Mouse (Mus musculus): ENCODE data around the gene Nlgn2. TPM values are rescaled to one million over a fixed set of nuclear protein-coding genes. Genes with fewer than 3 reads are reported as not detected.
A peak's percentile ranks its signal among the peaks of the same experiment; 100 is the strongest.

Gene Nlgn2
- polyA plus RNA-seq, 1 experiment from 2014 or later, result 20.9 TPM

DNA sequence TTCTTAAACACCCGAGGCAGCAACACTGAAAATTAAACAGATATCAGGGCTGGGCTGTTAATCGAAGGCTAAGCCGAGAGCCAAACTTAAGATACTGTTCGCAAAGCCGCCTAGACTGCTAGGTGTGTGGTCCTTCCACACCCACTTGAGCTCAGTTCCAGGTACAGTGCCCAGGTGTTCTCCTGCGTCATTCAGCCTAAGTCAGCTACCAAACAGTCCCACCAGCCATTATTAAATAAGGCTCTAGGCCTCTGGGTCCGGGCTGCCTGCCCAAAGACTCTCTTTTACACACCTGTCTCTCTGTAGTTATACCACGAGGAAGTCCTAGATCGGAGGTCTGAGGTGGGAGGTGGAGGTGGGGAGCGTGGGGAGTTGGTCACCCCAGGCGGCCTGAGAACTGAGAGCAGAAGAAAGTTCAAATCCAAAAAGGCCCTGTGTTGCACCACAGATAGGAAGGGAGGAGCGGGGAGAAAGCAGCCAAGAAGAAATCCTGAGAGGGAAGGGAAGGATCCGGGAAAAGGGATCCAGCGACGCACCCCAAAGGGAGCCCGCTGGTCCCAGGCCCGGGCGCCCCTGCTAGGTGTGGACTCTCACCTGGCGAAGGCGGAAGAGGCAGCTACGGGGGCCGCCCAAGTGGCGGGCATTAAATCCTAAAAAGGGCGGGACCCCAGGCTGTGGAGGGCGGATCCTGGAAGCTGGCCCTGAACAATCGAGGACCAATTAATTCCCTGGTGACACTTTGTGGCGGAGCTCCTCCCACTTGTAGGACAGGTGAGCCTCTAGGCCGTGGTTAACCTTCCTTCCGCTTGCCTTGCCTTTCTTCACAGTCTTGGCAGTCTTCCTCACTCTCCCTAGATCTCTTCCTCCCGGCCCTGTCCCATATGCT is 20.8 kb upstream of the Nlgn2 start, which contains the start of gene Tnk1:
Gene Tnk1 (minus strand): TSS at position 618 of the 886 bp plus-strand sequence.
- Histone ChIP-seq H3K4me3 (no peak within 1 kb of the TSS), H3K9me3 (no peaks in the 10 kb centered on the region), H3K9ac (replicated peaks) (no peak within 1 kb of the TSS), H3K27ac (replicated peaks) (no peak within 1 kb of the TSS), H3K4me1 (peaks cover 3% of the 10 kb centered on the region; the same call in 1 of the 2 replicates), H3K27me3 (peaks cover 14% of the 10 kb centered on the region; the same call in 1 of the 2 replicates), H3K36me3 (no peaks in the 10 kb centered on the region), H3K4me2 (replicated peaks) (no peak within 1 kb of the TSS)
- 22% methylated on average over 30 of the region's 30 CpGs for WGBS
- ATAC-seq (replicated peaks), result no peak

DNA sequence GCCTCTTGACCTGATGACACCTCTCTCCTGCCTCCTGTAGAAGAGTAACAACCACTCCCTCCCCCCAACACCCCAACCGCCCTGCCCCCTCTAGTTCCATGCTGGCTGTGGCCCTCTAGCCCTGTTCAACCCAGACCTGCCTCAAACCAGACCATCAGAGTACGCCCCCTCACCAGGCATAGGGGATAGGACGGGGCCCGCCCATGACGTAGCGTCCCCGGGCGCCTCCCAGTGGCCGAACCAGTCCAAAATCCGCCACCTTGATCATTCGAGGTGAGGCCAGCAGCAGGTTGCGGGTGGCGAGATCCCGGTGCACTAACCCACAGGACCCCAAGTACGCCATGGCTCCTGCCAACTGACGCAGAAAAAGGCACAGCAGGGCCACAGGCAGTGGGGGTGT is 17.8 kb upstream of the Nlgn2 start:
- peaks cover 15% of the 10 kb centered on the region for H3K36me3 ChIP-seq
- ATAC-seq (replicated peaks), result peak; percentile 71; the same call in 1 of the 2 replicates
- H3K27me3 ChIP-seq, result peaks cover 14% of the 10 kb centered on the region; the same call in 1 of the 2 replicates
- no peak overlapping the region for H3K27ac ChIP-seq (replicated peaks)
- 19% methylated on average over 16 of the region's 16 CpGs for WGBS
- no peak overlapping the region for H3K9ac ChIP-seq (replicated peaks)
- H3K4me1 ChIP-seq, result peaks cover 7% of the 10 kb centered on the region
- no peak overlapping the region for H3K4me3 ChIP-seq
- H3K4me2 ChIP-seq (replicated peaks), result no peak overlapping the region
- H3K9me3 ChIP-seq, result no peaks in the 10 kb centered on the region

DNA sequence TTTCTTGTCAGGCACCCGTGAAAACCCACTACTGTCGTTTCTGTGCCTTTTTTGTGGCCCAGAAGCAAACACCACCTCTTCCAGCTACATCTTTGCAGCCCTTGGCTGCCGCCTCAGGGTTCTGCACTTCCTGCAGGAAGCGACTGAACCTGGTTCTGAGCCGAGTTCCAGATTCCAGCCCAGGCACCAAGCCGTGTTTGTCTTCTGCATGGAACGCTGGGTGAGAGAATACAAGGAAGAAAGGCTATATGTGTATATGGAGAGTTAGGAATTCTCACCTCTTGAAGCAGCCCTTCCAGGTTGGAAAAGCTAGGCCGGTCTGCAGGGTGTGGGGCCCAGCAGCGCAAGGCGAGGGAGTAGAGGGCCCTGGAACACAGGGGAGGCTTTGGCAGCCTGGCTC is 17.1 kb upstream of the Nlgn2 start:
- peaks cover 22% of the 10 kb centered on the region for H3K36me3 ChIP-seq
- H3K4me1 ChIP-seq, result peaks cover 8% of the 10 kb centered on the region
- H3K9me3 ChIP-seq, result no peaks in the 10 kb centered on the region
- no peak overlapping the region for H3K27ac ChIP-seq (replicated peaks)
- no peak for ATAC-seq (replicated peaks)
- 90% methylated on average over 10 of the region's 10 CpGs for WGBS
- H3K4me3 ChIP-seq, result no peak overlapping the region
- no peak overlapping the region for H3K4me2 ChIP-seq (replicated peaks)
- H3K9ac ChIP-seq (replicated peaks), result no peak overlapping the region
- H3K27me3 ChIP-seq, result peaks cover 14% of the 10 kb centered on the region; the same call in 1 of the 2 replicates

DNA sequence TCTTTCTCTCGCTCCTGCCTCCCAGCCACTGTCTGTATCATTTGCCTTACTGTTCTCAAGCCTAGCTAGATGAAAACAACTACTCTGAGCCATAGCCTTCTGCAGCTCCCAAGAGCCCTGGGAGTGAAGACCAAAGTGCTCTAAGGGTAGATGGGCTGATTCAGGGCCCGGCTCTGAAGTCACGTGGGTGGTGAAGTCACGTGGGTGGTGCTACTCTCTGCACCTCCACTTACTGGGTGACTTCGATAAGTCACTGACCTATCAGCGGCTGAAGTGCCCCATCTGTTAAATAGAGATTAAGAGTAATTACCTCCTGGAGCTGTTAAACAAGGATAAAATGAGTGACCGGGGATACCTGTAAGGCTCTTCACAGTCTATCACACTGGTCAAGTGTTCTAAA is 16.4 kb upstream of the Nlgn2 start:
- H3K4me1 ChIP-seq, result peaks cover 8% of the 10 kb centered on the region
- ATAC-seq (replicated peaks), result no peak
- no peak overlapping the region for H3K27ac ChIP-seq (replicated peaks)
- H3K4me3 ChIP-seq, result no peak overlapping the region
- peaks cover 14% of the 10 kb centered on the region; the same call in 1 of the 2 replicates for H3K27me3 ChIP-seq
- WGBS, result 77% methylated on average over 7 of the region's 7 CpGs
- H3K9ac ChIP-seq (replicated peaks), result no peak overlapping the region
- H3K36me3 ChIP-seq, result peaks cover 29% of the 10 kb centered on the region
- no peaks in the 10 kb centered on the region for H3K9me3 ChIP-seq
- no peak overlapping the region for H3K4me2 ChIP-seq (replicated peaks)

DNA sequence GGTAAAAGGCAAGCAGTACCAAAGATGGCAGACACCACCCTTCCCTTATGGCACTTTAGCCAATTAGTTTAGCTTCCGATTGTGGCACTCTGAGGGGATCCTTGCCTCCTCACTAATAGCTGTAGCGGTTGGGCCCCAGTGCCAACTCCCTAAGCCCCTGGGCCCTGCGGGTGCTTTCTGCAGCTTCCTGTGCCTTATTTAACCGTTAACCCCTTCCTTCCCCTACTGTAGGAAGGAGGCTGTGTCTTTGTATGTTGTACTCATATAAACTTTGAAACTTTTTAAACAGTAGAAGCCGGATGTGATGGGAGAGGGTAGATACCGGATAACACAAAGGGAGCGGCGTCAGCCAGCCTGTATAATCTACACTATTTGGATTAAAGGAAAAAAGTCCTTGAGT is 13.2 kb upstream of the Nlgn2 start:
- Histone ChIP-seq H3K4me1 (peaks cover 29% of the 10 kb centered on the region), H3K4me2 (replicated peaks) (no peak overlapping the region), H3K4me3 (no peak overlapping the region), H3K36me3 (peaks cover 35% of the 10 kb centered on the region), H3K9ac (replicated peaks) (no peak overlapping the region), H3K9me3 (no peaks in the 10 kb centered on the region), H3K27ac (replicated peaks) (no peak overlapping the region), H3K27me3 (no peaks in the 10 kb centered on the region)
- WGBS, result 66% methylated on average over 8 of the region's 8 CpGs
- ATAC-seq (replicated peaks), result no peak

- Histone ChIP-seq H3K4me1 (peaks cover 31% of the 10 kb centered on the region), H3K4me3 (no peak overlapping the region), H3K27ac (replicated peaks) (no peak overlapping the region), H3K4me2 (replicated peaks) (no peak overlapping the region), H3K9ac (replicated peaks) (no peak overlapping the region), H3K9me3 (no peaks in the 10 kb centered on the region), H3K27me3 (no peaks in the 10 kb centered on the region), H3K36me3 (peaks cover 35% of the 10 kb centered on the region)
- no peak for ATAC-seq (replicated peaks)
- 94% methylated on average over 15 of the region's 15 CpGs for WGBS
These were observed 12.3 kb upstream of the Nlgn2 start for GRCm38 (mm10) chr11:69849884-69850283.

DNA sequence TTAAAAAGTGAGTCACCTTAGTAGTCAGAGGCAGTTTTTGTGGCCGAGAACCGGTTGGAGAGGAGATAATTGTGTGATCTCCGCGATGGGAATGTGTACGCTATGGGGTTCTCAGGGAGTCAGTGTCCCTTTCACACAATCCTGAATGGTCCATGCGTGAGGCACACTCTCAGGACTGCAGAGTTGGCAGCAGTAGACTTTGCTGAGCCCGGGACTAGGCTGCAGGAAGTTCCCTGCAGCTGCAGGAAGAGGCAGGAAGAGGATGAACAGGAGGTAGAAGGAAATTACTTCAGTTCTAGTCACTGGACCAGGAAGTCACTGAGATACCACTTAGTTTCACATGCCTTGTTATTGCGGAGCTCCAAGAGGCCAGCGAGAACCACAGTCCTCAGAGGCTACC is 11.5 kb upstream of the Nlgn2 start:
- no peaks in the 10 kb centered on the region for H3K27me3 ChIP-seq
- H3K27ac ChIP-seq (replicated peaks), result no peak overlapping the region
- peaks cover 31% of the 10 kb centered on the region for H3K4me1 ChIP-seq
- H3K9me3 ChIP-seq, result no peaks in the 10 kb centered on the region
- no peak overlapping the region for H3K4me3 ChIP-seq
- ATAC-seq (replicated peaks), result no peak
- WGBS, result 92% methylated on average over 9 of the region's 9 CpGs
- H3K4me2 ChIP-seq (replicated peaks), result no peak overlapping the region
- H3K9ac ChIP-seq (replicated peaks), result no peak overlapping the region
- H3K36me3 ChIP-seq, result peaks cover 35% of the 10 kb centered on the region

DNA sequence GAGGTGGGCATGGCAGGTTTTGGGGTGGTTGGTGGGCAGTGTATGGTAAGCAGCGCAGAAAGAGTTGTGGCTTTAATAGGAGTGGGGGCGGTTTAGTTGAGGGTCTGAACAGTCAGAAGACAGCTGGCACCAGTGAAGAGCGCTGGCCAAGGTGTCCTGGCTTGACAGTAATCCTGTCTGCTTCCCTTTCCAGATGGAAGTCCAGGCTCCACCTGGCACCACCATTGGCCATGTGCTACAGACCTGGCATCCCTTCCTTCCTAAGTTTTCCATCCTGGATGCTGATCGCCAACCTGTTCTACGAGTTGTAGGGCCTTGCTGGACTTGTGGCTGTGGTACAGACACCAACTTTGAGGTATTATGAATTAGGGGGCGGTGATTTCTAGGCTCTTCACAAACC is 10.4 kb upstream of the Nlgn2 start:
- H3K4me3 ChIP-seq, result peak overlapping the region; percentile 58
- H3K4me2 ChIP-seq (replicated peaks), result peak overlapping the region; percentile 86
- no peaks in the 10 kb centered on the region for H3K27me3 ChIP-seq
- no peaks in the 10 kb centered on the region for H3K9me3 ChIP-seq
- no peak for ATAC-seq (replicated peaks)
- WGBS, result 97% methylated on average over 6 of the region's 6 CpGs
- H3K4me1 ChIP-seq, result peaks cover 31% of the 10 kb centered on the region
- H3K9ac ChIP-seq (replicated peaks), result no peak overlapping the region; the same call in 1 of the 2 replicates
- H3K36me3 ChIP-seq, result peaks cover 35% of the 10 kb centered on the region
- no peak overlapping the region for H3K27ac ChIP-seq (replicated peaks)

GRCm38 (mm10) chr11:69846738-69847688 is 9.4 kb upstream of the Nlgn2 start:
- peak; percentile 41 for ATAC-seq (replicated peaks)
- Histone ChIP-seq H3K4me3 (peak overlapping the region; percentile 58), H3K4me1 (peaks cover 31% of the 10 kb centered on the region), H3K4me2 (replicated peaks) (peak overlapping the region; percentile 86), H3K27me3 (no peaks in the 10 kb centered on the region), H3K9me3 (no peaks in the 10 kb centered on the region), H3K36me3 (peaks cover 35% of the 10 kb centered on the region), H3K27ac (replicated peaks) (peak overlapping the region; percentile 97), H3K9ac (replicated peaks) (peak overlapping the region; percentile 66)
- 13% methylated on average over 37 of the region's 37 CpGs for WGBS

DNA sequence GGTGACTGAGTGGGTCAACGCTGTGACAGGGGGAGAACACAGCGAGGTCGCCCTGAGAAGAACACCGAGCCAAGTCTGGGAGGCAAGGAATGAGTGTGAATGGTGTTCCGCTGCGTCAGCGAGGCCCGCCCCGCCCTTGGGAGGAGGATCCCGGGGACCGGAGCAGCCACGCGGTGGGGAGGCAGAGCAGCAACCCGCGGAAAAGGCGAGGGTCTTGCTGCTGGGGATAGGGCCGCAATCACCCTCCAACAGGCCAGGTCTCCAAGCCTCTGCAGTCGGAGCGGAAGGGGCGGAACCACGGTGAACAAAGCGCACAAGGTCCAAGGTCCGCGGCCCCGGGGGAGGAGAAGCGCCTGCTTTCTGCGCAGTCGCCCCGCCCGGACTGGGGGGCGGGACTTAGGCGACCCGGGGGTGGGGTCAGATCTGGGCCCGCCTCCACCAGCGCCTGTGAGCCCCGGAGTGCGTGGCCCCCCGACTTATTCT is 8.7 kb upstream of the Nlgn2 start, which contains the start of gene Plscr3:
Gene Plscr3 (plus strand): TSS at position 179 of the 483 bp plus-strand sequence.
- WGBS, result under 1% methylated on average over 33 of the region's 38 CpGs
- peaks cover 29% of the 10 kb centered on the region for H3K36me3 ChIP-seq
- peak within 1 kb of the TSS; percentile 86 for H3K4me2 ChIP-seq (replicated peaks)
- H3K9me3 ChIP-seq, result no peaks in the 10 kb centered on the region
- H3K4me1 ChIP-seq, result peaks cover 31% of the 10 kb centered on the region
- peak within 1 kb of the TSS; percentile 97 for H3K27ac ChIP-seq (replicated peaks)
- peak within 1 kb of the TSS; percentile 58 for H3K4me3 ChIP-seq
- H3K9ac ChIP-seq (replicated peaks), result peak within 1 kb of the TSS; percentile 66
- ATAC-seq (replicated peaks), result peak; percentile 90
- H3K27me3 ChIP-seq, result no peaks in the 10 kb centered on the region

- H3K4me1 ChIP-seq, result peaks cover 39% of the 10 kb centered on the region
- WGBS, result under 1% methylated on average over 7 of the region's 7 CpGs
- peak overlapping the region; percentile 95 for H3K4me3 ChIP-seq
- H3K4me2 ChIP-seq (replicated peaks), result peak overlapping the region; percentile 96
- no peaks in the 10 kb centered on the region for H3K36me3 ChIP-seq
- ATAC-seq (replicated peaks), result peak; percentile 20
- no peaks in the 10 kb centered on the region for H3K27me3 ChIP-seq
- no peaks in the 10 kb centered on the region for H3K9me3 ChIP-seq
- peak overlapping the region; percentile 59 for H3K9ac ChIP-seq (replicated peaks)
- peak overlapping the region; percentile 98 for H3K27ac ChIP-seq (replicated peaks)
These were observed 1.1 kb upstream of the Nlgn2 start for GRCm38 (mm10) chr11:69838714-69839104.

Measured in forebrain, embryonic 15.5 days (tissue).